Mouse (Mus musculus): Measurements from ENCODE around the gene Wt1. TPM values are rescaled to one million over a fixed set of nuclear protein-coding genes. Genes with fewer than 3 reads are reported as not detected.

The Wt1 gene
- total RNA-seq, 2 experiments from 2014 or later: 2.8 to 5.1 TPM

GRCm38 (mm10) chr2:105185768-105186529 lies 59.6 kb downstream of the Wt1 start:
- DNase-seq: no peak

GRCm38 (mm10) chr2:105186591-105186990 lies 60.3 kb downstream of the Wt1 start:
- DNase-seq: no peak

GRCm38 (mm10) chr2:105188182-105188581 lies 61.9 kb downstream of the Wt1 start:
- no peak for DNase-seq

GRCm38 (mm10) chr2:105189352-105189751 lies 63.0 kb downstream of the Wt1 start:
- no peak for DNase-seq

- DNase-seq: no peak
These were observed 73.8 kb downstream of the Wt1 start for GRCm38 (mm10) chr2:105200152-105200551.

GRCm38 (mm10) chr2:105206563-105207174 lies 80.3 kb downstream of the Wt1 start:
- DNase-seq: peak; percentile 20

GRCm38 (mm10) chr2:105212839-105213238 lies 86.5 kb downstream of the Wt1 start:
- no peak for DNase-seq

- no peak for DNase-seq
These were observed 89.6 kb downstream of the Wt1 start for GRCm38 (mm10) chr2:105215914-105216313.

GRCm38 (mm10) chr2:105219229-105219628 lies 92.9 kb downstream of the Wt1 start:
- DNase-seq: no peak

- no peak for DNase-seq
These were observed 93.3 kb downstream of the Wt1 start for GRCm38 (mm10) chr2:105219664-105220063.

GRCm38 (mm10) chr2:105220738-105221303 lies 94.5 kb downstream of the Wt1 start:
- DNase-seq: no peak

Other genes starting within 250 kb of the Wt1 start
- gene Eif3m, start 109.4 kb upstream of the Wt1 start, total RNA-seq (2021): 100 to 1,000 TPM; 153 to 164 TPM
- gene Gm11060, start 34.5 kb upstream of the Wt1 start, total RNA-seq (2021): not detected
- gene Them7, start 97.8 kb downstream of the Wt1 start, total RNA-seq (2021): 1 to 10 TPM; 2.2 to 3.8 TPM